Mouse (Mus musculus) adrenal gland (tissue): ENCODE data around the gene Patl2.
"Not testable (repeated sequence)": the region's sequence is repeated elsewhere in the genome, so short reads cannot be mapped to it uniquely, and the experiment has no call there.

Source experiments
- intact Hi-C: fragments of 180-260 bp; cut with DNase I; formaldehyde crosslinking; loops from one replicate; pipeline ENCODE4 v1.15.1; 2025

Patl2 gene

DNA sequence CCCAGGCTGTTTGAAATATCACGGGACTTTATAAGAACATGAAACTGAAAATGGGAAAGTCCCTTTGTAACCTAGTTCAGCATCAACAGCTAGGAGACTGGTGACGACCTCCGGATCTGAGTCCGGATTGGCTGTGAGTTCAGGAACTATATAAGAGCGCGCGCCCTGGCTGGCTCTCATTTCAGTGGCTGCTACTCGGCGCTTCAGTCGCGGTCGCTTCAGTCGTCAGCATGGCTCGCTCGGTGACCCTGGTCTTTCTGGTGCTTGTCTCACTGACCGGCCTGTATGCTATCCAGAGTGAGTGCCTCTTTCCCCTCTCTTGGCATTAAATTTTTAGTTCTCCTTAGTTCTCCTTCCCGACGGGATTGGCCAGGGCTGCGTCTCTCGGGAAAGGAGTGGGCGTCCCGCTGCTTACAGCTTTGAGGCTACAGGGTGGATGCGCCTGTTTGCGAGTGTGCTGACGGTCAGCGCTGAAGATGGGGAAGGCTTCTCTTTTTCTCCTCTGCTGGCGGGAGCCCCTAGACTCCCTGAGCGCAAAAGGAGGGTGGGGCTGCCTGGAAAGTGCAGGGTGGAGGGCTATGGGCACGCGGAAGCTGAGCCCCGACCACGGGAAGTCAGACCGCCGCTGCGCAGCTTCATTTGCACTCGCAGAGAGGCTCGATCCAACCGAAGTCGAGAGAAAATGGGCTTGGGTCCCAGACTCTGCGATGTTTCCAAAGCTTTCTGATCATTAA lies 38.3 kb downstream of the Patl2 start, which contains the start of gene B2m:
B2m (plus strand) TSS at position 179 of the 734 bp plus-strand sequence.
- intact Hi-C loops: no loop called here

DNA sequence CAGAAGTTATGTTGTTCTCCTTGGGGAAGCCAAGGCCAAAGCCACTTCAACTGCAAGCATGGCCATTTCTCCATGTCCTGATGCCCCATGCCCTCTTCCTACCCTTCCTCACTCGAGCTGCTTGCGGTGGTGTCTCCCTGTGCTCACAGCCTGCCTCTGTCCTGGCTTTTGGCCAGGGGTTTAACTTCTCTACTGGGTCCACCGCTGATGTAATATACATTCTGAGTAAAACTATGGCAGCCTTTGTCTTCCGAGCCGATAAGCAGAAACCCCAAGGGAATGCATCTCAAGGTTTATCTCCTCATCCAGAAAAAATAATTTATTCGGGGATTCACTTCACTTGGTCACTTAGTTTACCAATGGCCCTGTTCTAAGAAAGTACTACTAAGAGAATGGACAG lies 39.3 kb downstream of the Patl2 start:
- intact Hi-C loops: no loop called here

DNA sequence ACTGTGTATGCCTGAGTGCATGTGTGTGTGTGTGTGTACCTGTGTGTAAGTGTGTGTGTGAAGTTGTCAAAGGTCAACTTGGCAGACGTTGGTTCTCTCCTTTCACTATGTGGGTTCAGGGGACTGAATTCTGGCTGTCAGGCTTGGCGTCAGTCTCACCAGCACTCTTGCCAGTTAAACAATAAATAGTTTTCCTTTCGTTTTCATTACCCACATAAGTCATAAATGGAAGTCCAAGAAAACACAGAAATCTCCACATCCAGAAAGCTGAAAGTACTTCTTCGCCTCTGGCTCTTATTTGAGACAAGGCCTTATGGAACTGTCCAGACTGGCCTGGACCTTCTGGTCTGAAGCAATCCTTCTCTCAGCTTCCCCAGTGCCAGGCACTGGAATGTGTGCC lies 40.2 kb downstream of the Patl2 start:
- intact Hi-C loops: no loop called here

DNA sequence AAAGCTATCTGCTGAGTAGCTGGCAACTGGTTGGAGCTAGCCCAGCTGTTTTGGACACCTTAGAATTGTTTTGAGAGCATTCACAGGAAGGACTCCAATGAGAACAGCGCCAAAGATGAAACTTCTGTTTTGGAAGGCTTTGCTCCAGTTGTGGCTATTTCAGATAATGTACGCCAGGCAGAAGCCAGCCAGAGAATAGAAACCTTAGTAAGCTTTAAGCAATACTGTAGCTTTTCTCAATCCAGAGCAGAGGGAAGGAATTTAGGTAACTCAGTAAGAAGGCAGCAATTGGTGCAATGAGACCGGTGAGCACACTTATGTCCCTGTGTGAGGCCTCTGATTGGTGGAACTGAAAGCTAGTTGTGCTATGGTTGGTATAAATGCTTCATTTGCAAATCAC lies 42.9 kb downstream of the Patl2 start:
- intact Hi-C loops: no loop called here

DNA sequence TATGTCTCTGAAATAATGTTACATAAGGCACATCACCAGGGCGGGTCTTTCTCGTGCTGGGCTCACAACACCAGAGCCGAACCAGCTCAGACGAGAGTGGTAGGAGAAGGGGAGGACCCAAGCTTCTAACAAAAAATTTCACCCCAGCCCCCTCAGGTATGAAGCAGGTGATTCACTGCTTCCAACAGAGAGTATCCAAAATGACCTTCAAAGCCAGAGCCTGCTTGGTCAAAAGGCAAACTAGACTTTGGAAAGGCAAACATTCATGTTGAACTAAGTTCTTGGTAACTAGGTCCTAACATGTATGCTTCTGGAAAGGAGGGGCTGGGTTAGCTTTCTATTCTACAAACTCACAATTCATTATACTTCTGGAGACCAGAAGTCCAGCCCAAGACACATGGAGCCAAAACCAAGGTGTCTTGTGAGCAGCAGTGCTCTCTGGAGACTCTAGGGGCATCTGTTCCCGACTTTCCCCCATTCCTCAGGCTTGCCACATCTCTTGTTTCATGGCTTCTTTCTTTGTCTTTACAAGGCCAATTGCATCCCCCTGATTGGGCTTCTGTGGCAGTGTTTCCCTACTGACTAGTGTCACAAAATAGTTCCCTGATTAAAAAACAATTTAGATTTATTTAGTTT lies 44.5 kb downstream of the Patl2 start:
- intact Hi-C loops: no loop called here

DNA sequence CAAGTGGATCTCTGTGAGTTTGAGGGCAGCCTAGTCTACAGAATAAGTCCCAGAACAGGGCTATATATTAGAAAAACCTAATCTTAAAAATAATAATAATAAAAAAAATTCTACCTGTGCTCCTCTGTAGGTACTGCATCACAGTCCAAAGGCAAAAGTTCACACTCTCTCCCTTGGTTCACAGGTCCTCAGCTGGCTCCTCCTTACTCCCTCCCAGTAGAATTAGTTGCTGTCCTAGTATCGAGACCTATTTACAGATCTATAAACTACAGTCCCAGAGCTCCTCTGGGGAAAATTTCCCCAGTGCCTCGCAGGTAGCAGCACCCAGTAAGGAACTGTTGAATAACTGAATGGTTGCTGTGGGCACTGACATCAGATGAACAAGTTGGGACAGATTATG lies 45.2 kb downstream of the Patl2 start:
- intact Hi-C loops: no loop called here

DNA sequence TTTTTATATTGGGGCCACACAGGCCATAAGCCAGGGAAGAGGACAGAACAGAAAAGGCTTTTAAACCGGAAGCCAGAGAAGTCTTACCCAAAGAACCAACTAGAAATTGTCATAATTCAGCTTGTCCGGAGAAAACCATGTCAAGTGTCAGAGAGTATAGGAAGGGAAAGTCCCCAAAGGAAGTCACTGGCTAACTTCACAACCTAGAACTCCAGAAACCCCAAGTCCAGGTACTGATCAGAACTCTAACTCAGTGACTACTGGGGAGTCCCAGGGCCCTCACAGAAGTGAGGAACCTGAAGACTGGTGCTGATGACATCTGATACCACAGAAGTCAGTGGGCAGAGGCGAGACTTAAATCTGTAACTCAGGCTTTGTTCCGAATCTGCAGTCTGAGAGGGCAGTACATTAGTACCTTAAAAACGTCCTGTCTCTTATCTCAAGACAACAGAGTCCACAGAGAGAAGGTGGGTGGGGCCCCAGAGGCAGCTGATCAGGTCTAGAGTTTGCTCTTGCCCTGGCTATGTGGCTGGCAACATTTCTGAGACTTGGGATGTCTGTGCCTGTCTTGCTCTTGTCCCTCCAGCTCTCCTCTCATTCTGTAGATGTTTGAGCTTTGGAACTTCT lies 48.0 kb downstream of the Patl2 start:
- intact Hi-C loops: no loop called here

DNA sequence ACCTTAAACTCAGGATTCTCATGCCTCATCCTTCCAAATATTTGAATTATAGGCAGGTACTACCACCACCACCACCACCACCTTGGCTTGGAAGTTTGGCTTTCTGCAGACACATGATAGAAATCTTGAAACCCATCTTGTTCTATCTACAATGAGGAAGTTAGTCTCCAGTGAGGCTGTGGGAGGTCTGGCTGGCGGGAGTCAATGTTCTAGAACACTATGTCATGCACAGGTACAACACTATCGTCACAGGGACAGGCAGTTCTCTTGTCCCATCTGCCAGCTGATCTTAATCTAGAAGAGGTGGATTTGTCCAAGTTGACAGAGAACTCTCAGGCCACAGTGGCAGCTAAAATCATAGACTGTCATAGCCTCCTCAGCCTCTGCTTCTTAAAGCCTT lies 53.4 kb downstream of the Patl2 start:
- intact Hi-C loops: no loop called here

DNA sequence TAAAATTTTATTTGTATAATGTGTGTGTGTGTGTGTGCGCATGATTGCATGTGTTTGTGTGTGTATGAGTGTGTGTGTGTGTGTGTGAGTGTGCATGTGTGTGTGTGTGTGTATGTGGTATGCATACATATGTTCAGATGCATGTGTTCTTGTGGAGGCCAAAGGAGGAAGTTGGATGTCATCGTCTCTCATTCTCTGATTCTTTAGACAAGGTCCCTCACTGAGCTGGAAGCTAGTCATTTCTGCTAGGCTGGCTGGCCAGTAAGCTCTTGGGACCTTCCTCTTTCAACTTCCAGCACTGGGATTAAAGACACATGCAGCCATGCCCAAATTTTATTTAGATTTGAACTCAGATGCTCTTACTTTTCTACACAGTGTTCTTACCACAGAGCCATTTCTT lies 53.9 kb downstream of the Patl2 start:
- intact Hi-C loops: no loop called here

DNA sequence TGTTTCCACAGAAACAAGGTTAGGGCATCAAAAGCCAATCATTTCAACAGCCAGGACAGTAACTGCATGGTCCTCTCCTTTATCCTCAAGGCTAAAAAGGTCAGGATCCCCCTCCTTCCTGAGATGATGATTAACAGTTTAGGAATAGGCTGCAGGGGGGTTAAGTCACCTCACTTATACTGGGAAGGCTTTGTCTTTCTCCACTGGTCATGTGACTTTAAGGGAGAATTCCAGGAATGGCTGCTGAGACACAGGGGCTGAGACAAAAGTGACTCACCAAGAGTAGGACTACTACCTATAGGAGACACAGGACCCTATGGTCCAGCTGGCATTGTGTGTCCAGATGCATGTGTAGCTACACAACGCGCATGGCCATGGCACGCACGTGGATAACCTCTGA lies 58.4 kb downstream of the Patl2 start:
- intact Hi-C loops: no loop called here

DNA sequence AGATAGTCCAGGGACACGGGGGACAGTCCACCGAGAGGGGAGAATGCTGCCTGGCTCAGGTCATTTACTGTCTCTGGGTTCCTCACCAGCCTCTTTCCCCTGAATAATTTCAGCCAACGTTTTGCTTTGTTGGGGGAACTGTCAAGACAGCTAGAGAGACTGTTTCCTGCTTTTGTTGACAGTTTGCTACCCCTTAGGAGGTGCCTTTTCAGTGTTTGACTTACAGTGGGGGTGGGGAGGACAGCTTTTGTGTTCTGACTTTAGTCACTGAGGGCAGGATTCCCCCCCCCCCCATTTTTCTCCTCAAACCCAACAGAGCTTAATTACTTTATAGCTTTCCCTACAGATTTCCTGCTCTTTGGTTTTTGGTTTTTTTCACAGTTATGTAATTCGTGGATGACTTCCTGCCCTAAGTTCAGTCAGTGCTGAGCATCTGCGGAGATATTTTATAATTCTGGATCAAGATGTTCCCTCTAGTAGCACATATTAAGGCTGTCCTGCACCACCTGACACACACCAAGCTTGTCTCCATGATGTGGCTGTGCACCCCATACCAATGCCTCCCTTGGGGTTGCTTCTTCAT lies 59.1 kb downstream of the Patl2 start:
- intact Hi-C loops: no loop called here

DNA sequence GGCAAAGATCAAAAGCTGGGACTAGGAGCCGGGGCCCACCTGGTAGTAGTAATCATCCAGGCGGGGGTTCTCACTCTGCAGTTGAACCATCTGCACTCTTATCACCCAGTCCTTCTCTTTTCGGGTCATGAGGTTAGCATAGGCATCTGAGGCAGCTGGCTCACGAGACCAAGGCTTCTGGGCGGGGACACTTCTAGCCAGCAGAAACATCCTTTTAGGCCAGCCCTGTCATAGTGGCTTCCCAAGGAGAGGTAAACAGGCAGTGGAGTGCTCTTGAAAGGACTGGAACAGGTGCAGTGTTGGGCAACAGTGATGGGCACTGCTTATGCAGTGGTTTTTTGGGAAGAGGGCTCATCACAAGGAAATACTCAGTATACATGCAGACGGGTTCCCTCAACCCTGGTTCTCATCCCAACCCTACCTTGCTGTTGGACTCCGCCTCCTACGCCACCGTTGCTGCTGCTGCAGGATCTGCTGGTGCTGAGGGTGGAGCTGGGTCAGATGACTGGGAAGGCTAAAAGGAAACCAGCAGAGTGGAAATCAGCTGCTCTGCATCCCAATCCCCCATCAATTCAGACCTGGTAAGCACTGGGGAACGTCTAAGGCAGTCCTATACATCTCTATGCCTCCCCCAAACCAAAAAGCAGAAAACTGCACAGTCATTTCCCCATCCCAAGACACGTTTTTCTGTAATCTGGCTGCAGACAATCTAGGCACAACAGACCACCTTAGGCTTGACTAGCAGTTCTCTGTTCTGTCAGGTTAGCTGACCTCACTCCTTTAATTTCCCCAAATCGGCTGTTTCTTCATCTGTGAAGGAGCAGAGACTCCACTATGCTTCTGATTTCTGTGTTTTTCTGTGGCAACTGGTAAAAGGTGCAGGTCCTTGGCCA lies 60.1 kb downstream of the Patl2 start:
- intact Hi-C loops: no loop called here

DNA sequence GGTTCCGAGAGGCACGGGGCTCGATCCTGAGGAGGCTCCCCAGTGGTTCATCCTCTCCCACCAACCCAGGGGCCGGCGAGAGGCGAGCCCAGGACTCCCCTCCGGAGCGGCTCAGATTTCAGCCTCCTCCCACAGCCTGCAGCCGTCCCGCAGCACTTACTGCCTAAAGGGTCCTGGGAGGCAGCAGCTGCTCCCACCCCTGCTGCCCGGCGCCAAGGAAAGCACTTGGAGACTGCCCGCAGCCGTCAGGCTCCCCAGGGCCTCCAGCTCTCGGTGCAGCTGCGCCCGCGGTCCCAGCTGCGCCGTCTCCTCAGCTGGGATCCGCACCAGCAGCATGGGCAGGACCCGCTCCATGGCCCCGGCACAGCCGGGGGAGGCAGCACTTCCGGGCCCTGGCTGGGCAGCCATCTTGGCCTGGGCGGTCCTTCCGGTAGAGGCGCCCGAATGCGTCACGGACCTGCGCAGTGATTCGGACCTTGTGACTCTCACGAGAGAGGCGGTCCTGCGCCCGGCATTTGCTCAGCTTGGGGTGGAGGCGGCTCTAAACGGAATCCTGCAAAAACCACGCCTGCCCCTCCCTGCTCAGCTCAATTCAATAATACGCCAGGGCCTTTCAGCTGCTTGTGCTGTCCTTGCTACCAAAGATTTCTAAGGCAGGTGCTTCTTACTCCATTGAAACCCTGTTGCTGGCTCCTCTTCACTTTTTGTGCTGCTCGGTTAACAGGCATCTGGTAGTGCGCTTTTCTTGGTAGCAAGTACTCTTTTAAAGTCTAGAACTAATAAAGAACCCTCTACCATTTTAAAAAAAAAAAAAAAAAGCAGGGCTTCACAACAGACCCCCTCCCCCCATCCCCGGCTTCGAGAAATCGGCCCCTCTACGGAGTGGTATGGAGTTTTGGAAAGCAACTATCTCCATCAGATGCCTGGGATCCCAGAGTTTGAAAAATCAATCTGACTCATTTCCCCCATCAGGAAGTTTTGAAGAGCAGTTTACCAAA lies 67.7 kb downstream of the Patl2 start, which contains the start of gene Spg11:
Spg11 (minus strand) TSS at position 426 of the 998 bp plus-strand sequence.
- intact Hi-C loops: loop anchor here (5.0 kb wide), 1 partner anchor 44 kb away; the partner anchor contains the start of gene Trim69

DNA sequence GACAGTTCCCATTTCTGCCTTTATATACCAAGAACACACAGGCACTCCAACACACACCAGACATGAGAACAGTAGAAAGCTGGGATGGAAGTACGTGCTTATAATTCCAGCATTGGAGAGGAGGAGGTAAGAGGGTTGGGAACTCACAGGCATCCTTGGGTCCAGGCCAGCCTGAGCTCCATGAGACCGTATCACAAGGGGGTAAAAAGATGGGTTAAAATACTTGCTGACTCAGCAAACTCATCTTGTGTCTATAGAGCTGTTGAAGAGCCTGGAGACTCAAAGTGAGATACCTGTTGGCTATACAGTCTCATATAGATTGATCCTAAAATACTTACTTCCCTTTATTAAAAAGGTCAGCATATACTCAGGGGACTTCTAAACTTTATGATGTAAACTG lies 69.1 kb downstream of the Patl2 start:
- intact Hi-C loops: loop anchor here (5.0 kb wide), 1 partner anchor 45 kb away; the partner anchor contains the start of gene Trim69

DNA sequence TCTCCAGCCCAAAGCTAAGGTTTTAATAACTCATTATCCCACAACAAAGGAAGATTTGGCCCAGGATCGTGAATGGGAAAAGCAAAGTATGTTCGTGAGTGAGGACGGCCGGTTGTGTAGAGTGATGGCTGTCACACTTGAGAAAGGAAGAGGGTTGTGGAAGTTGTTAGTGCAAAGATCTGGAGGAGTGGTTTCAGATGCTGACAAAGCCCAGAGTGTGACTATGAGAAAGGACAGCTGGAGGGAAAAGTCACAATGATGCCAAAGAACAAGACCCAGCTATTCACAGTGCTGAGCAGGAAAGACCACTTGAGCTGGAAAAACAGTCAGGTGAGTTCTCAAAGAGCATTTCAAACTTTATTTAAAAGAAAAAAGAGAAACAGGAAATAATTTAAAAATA lies 76.3 kb downstream of the Patl2 start:
- intact Hi-C loops: no loop called here

DNA sequence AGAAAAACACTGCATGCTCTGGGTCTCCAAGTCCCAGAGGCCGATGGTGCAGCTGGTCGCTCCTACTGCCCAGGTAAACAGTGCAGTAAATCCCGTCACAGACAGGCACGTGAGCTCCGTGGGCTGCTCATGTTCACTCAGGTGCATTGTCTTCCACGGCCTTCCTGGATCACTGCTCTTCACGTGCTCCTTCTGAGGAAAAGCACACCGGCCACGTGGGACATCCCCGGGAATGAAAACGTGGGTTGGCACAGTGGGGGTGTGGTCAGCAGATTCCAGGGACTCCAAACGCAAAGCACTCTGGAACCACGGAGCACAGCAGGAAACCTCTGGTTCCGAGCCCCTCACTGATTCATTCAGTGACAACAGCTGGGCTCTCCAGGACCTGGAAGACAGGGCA lies 77.9 kb downstream of the Patl2 start:
- intact Hi-C loops: no loop called here

DNA sequence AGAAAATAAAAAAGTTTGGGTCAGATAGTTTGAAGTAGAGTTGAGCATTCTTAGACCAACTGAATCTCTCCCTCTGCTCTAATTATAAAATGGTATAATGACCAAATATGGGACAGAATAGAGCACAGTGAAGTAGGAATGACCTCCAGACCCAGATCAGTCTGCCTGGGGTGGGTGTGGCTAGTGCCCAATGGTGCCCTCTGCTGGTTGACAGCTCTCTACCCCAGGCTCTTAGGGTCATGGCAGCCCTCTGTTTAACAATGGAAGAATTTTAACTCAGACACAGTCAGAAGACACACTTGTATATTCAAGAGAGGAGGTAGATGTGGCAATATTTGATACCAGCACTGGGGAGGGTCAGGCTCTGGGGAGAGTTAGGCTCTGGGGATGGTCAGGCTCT lies 83.9 kb downstream of the Patl2 start:
- intact Hi-C loops: no loop called here

DNA sequence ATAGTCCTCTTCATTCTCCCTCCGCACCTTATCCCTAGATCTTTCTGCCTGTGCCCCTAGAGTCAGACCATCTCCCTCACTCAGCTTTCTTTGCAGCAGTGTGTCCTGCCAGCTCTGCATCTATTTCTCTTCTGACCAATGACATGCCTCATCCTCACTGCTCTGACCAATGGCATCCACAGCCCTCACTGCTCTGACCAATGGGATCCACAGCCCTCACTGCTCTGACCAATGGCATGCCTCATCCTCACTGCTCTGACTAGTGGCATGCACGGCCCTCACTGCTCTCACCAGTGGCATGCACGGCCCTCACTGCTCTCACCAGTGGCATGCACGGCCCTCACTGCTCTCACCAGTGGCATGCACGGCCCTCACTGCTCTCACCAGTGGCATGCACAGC lies 88.3 kb downstream of the Patl2 start:
- intact Hi-C loops: not testable (repeated sequence)

DNA sequence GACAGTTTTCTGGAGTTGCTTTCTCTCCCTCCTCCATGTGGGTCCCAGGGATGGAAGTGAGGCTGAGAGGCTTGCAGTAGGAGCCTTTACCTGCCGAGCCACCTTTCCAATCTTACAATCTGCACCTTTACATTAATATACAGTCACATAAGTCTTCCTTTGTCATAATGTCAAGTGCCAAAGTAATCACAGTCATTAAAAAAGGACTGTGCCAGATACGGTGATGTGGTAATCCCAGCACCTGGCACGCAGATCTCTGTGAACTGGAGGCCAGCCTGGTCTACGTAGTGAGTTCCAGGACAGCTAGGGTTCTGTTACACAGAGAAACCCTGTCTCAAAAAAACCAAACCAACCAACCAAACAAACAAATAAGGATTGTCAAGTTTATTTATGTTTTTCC lies 92.1 kb downstream of the Patl2 start:
- intact Hi-C loops: no loop called here

DNA sequence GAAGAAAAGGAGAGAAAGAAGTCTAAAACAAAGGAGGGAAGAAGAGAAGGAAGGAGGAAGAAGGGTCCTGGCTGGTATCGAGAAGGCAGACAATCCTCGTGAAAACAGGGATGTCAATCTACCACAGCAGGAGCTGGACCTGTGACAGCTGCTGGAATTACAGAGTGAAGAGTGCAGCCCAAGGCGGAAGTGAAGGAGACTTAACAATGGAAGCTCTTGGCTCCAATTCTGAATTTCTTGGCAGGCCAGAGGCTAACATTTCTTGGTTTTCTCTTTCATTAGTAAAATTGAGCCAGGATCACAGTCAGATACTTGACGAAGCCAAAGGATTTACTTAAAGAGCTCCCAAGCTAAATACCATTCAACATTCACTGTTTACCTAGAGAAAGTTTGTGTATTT lies 99.5 kb downstream of the Patl2 start:
- intact Hi-C loops: no loop called here
